Mouse (Mus musculus) retina, adult 2 months (tissue): ENCODE results near the gene Synj1.
A peak's percentile ranks its signal among the peaks of the same experiment; 100 is the strongest.

ENCODE experiments used
- DNase-seq: peaks from one replicate; pipeline ENCODE4 v3.0.0-alpha.2; 2012; ENCODE audit warnings: low read depth, low spot score

Gene Synj1

GRCm38 (mm10) chr16:91009942-91010529 lies 1.1 kb downstream of the Synj1 start:
- DNase-seq = no peak

- DNase-seq = no peak
Observed at GRCm38 (mm10) chr16:91004915-91005538, 6.1 kb downstream of the Synj1 start.

DNA sequence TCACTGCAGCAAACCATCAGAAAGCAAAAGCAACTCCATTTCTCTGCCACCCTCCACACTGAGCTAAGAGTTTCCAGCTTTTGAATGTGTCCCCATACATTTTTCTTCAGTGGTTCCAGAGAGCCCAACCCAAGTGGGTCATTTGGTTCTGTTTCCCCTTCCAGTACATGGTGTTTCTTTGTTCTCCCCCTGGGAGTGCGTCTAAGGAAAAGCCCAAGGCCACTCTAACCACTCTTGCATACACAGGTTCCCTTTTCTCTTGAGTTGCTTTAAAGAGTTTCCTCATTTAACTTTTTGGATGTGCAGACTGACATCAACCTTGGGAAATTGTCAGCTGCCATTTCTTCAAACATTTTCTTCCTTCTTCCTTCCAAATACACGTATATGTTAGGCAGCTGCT lies 10.0 kb downstream of the Synj1 start:
- DNase-seq = no peak

DNA sequence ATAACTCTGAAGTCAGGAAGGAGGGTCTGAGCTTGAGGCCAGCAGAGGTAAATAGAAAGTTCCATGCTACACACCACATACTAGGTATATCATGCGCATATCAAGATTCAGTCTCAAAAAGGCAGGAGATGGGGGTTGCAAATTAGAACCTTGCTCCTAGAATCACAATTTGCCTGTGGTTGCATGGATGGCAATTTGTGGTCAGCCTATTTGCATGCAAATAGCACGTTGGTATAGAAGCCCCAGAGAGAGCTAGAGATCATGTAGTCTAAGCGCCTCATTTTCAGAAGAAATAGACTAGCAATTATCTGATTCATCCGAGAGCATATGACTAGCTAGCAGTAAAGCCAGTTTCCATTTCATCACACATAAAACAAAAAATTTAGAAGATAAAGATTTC lies 11.3 kb downstream of the Synj1 start:
- no peak for DNase-seq

GRCm38 (mm10) chr16:90997822-90998221 lies 13.3 kb downstream of the Synj1 start:
- no peak for DNase-seq

DNA sequence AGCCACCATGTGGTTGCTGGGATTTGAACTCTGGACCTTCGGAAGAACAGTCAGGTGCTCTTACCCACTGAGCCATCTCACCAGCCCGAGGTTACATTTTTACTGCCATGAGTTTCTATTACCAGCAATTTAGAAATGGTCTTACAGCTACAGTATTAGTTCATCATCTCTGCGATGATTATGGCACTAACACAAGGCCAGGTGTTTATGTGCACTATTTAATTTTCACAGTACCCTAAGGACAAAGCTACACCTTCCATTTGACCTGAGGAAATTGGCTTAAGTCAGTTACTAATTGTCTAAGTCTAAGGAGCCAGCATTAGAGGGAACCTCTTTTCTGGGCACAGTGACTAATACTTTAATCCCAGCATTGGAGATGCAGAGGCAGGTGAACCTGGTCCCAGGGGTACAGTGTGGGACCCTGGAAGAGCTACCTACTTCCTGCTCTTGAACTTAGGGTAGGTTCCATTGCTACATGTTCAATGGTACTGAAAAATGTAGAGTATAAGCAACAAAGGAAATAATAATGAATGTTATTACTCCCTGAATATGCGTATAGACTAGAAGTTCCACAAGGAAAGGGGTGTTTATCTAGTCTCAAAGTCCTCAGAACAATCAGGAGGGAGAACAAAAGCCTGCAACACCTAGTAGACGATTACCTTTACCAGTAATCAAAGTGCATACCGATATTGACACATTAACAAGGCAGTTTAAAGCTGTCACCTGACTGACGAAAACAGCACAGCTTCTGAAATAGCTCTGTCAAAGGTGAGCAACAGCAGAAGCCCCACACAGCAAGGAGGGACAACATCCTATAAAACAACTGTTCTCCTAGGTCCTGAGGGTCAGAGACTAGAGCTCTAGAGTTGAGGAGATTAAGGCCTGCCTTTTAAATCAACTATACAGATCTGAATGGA lies 14.5 kb downstream of the Synj1 start:
- peak; percentile 48 for DNase-seq

DNA sequence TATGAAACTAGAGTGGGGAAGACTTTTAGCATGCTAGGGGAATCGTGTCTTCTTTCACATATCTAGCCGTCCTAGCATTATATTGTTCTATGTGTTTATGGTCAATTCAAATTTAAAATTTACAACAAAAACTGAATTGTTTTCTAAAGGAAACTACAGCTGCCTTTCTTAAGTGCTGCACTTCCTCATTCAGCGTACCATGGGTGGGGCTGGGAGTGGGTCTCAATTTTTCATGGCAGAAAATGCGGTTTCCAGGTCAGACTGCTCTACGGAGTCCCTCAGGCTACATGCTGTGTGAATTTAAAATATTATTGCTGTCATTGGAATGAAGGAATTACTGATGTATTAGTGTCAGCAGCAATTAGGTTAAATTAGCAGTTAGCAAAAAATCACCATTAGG lies 15.6 kb downstream of the Synj1 start:
- no peak for DNase-seq

- no peak for DNase-seq
Observed at GRCm38 (mm10) chr16:90995023-90995422, 16.1 kb downstream of the Synj1 start.

DNA sequence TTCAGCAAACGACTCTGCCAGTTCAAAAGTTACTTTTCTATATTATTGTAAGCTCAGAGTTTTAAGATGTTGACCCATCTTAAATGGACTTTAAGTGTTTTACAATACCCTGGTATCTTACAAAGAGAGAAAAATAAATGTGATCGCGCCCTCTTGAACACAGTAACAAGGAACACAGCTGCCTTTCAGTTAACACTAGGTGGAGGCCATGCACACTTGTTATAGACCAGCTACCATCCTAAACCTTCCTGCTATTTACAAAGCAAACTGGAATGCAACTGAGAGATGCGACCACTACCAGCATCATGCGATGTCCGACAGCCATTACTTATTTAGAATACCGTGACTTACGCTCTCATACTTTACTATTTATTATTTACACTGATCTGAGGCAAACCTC lies 21.9 kb downstream of the Synj1 start:
- no peak for DNase-seq

DNA sequence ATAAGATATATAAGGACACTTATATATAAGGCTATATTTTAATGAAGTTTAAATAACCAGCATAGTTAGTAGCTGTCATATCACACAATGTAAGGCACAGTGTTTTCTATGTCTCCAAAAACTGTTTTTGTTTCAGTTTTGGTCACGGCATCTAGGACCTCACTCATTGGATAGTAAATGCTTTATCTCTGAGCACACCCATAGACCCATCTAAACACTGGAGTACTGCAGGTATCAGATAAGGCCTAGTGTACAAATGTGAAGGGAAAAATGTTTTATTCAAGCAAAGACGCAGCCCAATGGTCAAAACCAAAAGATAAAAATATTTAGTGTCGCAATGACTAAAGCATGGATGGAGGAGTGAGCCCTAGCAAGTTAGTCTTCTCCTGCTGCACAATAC lies 22.4 kb downstream of the Synj1 start:
- no peak for DNase-seq

GRCm38 (mm10) chr16:90988039-90988438 lies 23.1 kb downstream of the Synj1 start:
- DNase-seq = no peak

DNA sequence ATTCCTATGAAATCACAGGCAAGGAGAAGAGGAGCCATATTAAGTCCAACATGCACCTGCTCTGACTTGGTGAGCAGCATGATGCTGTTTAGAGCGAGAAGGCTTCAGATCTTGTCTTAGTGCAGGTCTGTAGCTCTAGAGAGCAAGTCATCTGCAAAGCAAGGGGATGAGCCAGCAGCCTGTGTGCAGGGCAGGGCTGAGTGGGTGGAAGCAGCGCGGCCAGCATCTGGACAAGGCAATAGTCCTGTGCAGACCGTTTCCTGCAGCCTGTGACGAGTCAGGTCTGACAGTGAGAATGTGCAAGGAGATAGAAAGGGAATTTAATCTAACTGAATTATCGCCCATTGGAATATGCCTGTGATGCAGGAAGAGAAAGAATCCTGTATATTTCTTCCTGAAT lies 40.1 kb downstream of the Synj1 start:
- no peak for DNase-seq

- DNase-seq = no peak
Observed at GRCm38 (mm10) chr16:90966241-90966640, 44.9 kb downstream of the Synj1 start.

DNA sequence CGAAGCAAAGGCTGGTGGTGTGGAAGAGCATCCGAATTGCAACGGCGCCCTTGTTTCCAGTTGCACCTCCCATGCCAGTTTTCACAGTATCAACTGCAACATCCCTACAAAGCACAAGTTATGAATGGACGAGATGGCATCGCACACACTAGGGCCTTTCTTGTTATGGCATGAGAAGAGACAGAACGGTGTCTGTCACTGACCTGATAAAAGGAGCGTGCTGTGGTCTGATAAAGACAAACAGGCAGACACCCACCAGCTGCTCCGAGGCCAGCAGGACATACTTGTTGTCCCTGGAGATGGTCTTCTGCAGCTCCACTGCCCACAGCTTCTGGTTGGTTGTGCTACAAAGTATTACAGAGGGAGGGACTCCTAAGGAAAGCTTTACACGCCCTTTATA lies 46.8 kb downstream of the Synj1 start:
- DNase-seq = no peak

GRCm38 (mm10) chr16:90963866-90964265 lies 47.2 kb downstream of the Synj1 start:
- no peak for DNase-seq

- no peak for DNase-seq
Observed at GRCm38 (mm10) chr16:90963231-90963630, 47.9 kb downstream of the Synj1 start.

DNA sequence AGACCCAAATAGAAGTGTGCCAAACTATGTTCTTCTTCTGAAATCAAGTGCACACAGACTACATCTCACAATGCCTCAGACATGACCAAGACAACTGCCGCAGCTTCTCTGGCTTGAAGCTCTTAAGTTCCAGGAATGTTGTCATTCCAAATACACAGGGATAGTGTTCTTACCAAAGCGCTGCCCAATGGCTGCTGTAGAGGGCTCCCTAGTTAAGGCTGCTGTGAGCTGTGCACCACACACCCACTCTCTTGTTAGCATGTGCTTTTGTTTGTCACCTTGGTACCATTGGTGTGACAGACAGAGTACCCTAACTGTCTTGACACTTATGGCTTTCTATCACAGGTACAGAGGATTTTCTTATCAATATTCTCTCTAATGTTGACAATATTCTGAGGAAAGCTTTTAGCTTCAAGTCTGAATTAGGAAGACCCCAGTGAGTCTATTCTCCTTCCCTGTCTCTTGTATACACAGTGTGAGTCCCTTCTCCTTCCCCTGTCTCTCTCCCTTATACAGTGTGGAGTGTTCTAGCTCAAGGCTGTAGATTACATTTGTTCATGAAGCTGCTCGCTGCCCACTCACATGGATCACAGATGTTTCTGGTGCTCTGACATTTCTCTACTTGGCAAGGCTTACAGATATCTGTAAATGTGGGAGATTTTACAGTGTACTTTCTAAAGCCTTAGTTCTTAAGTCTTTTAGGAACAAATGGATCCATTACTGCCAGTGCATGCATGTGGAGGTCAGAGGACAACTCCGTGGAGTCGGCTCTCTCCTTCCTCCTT lies 52.6 kb downstream of the Synj1 start:
- no peak for DNase-seq

DNA sequence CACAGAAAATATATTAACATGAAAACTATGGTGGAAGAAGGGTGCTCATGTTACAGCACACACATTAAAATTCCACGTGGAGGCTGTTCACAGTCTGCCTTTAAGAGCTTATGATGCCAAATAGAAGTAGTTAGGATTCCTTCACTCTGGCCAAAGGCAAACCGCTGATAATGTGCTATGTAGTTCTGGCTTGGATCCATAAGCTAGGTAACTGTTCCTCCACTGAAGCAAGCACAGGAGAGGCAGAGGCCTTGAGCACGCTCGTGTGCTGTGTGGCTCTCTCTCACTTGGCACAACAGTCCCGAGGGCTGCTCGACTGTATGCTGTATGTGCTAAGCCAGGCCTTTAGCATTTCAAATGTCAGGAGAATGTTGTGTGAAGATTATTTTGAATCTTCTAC lies 55.6 kb downstream of the Synj1 start:
- no peak for DNase-seq

DNA sequence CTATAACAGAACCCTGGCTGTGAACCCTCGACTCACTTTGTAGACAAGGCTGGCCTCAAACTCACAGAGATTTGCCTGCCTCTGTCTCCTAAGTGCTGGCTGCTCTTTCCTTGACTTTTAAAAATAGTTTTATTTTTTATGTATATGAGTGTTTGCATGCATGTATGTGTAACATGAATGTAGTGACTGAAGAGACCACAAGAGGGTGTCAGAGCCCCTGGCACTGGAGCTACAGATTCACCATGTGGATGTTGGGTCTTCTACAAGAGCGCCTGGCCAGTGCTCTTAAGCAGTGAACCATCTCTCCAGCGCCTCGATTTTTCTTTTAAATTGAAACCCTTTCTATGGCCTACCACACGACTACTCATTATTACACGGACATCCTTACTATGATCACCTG lies 57.3 kb downstream of the Synj1 start:
- no peak for DNase-seq

DNA sequence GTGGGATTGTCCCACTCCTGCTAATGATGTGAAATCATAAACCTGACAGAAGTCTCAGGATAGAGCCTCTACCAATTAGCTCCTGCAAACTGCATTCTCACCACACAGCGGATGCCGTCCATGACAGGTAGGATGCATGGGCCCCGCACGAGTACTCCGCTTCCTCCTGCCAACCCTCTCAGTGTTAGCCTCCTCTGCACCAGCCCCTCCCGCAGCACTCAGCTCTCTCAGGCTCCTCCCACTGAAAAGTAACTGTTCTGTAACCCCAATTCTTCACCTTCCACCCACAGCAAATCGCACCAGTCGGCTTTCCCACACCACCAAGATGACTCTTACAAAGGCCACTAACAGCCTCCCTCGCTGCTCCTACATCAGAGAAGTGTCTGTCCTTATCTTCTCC lies 58.0 kb downstream of the Synj1 start:
- no peak for DNase-seq

DNA sequence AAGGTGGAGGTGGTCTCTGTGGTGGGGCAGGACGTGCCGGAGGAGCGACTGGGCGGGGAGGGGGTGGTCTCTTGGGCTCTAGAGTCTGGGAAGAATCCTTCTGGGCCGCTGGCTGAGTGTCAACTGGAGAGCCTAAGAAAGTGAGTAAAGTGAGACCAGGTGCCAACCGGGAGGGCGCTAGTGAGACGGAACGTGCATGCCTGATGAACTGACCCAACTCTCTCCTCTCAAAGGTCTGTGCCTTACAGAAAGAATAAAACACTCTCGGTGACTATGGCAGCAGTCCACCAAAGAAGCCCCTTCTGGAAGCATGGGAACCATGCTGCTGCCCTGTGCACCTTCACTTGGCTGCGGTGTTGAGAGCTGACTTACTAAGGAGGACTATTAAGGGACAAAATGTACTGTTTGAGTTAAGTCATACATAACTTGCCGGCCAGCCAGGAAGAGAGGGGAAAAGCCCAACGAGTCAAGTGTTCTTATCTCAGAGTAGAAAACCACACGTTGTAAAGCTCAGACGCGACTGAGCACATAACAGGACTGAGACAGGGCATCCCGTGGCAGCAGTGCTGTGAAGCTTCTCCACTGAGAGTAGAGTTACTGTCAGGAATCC lies 60.6 kb downstream of the Synj1 start:
- no peak for DNase-seq

DNA sequence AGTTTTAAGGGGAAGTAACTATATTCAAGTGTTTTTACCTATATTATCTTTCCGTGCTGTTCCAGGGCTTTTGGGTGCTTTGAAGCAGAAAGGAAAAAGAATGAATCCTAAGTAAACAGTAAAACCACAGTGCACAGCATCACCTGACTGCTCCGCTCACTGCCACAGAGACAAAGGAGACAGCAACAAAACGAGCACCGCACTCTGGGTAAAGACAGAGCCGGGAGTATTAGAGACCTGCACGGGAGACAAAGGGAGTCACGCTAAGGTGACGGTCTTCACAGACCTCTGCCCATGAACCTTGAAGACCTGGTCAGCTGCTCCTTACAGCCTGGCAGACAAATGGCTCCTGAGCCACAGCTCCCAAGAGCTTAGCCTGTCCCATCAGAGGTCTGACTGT lies 64.1 kb downstream of the Synj1 start:
- DNase-seq = no peak
